Mouse (Mus musculus): ENCODE measurements around the gene Copg2. TPM values are rescaled to one million over a fixed set of nuclear protein-coding genes. Genes with fewer than 3 reads are reported as not detected.
A peak's percentile ranks its signal among the peaks of the same experiment; 100 is the strongest.

Gene Copg2
- total RNA-seq, 2 experiments from 2014 or later: 40.3 to 45.7 TPM

GRCm38 (mm10) chr6:30702881-30703280 is 193.7 kb downstream of the Copg2 start:
- no peak for DNase-seq
- intact Hi-C loops (cut with DNase I): no loop called here

GRCm38 (mm10) chr6:30700182-30700581 is 196.4 kb downstream of the Copg2 start:
- peak in 1 of 2 experiments; percentile 22 for DNase-seq
- intact Hi-C loops (cut with DNase I): no loop called here

- intact Hi-C loops (cut with DNase I): loop anchor here (5.0 kb wide), 1 partner anchor 141 kb away; no protein-coding TSS in a partner anchor
- peak; percentile 21 to 52 for DNase-seq
These were observed 198.6 kb downstream of the Copg2 start for GRCm38 (mm10) chr6:30698036-30698435.

Small RNAs within 50 kb of the gene (microRNA-seq; reads per million reads assigned to microRNA genes)
- 2,789 to 6,477 reads per million in 2 experiments for gene Mir335

Other genes starting within 250 kb of the Copg2 start
- 1 to 10 TPM; 2.9 to 3.1 TPM for gene Cep41, start 203.0 kb downstream of the Copg2 start, total RNA-seq (2021)
- 10 to 100 TPM; 51.2 to 65.0 TPM for gene Mest, start 173.2 kb downstream of the Copg2 start, total RNA-seq (2021)
- not detected for gene Tsga13, start 18.8 kb upstream of the Copg2 start, total RNA-seq (2021)
- under 1 TPM; 0.19 to 0.22 TPM for gene Klf14, start 62.3 kb upstream of the Copg2 start, total RNA-seq (2021)

Data from heart, postnatal 14 days (tissue).